In genomic region chr15:27246302-27246701, GRCm38 (mm10) we compare ENCODE assay signal across 12 mouse cellular contexts.
DNase-seq lines count a peak whose midpoint lies in the region; ATAC-seq lines count a peak whose summit lies in the region.
"Had no signal": no experiment of that assay in that cellular context is flagged by ENCODE, and none has a peak within 500 bp of the region (broad histone marks: within the 10 kb centered on the region; RNA-seq: fewer than 3 reads in every experiment).

No protein-coding gene starts in this region.

- no peaks in the 10 kb centered on the region for H3K36me3 ChIP-seq in embryonic facial prominence, embryonic 10.5 days (replicated peaks)
- H3K36me3 ChIP-seq: limb, embryonic 12.5 days; midbrain, embryonic 13.5 days had no signal

- peak; percentile 26 for DNase-seq in gastrocnemius, postnatal 25 days
- DNase-seq in gastrocnemius, postnatal 10 days, result no peak
- DNase-seq in fibroblast of lung, adult 2 months (ENCODE audit: low read depth), result peak; percentile 31
- DNase-seq in heart, postnatal 36 days, result peak; percentile 7 to 21
- DNase-seq in lung, postnatal 10 days, result peak; percentile 66
- no peak for DNase-seq in embryonic facial prominence, embryonic 10.5 days (ENCODE audit: low spot score)

- no peak for ATAC-seq in megakaryocyte progenitor cell, adult 5-6 weeks (replicated peaks; ENCODE audit: poor library complexity)
- ATAC-seq in megakaryocyte, adult 5-6 weeks (ENCODE audit: poor library complexity, severe bottlenecking), result no peak
- ATAC-seq: midbrain, embryonic 13.5 days; Patski had no signal

- H3K4me3 ChIP-seq in embryonic facial prominence, embryonic 10.5 days, result no peak overlapping the region
- H3K4me3 ChIP-seq: heart, adult 2 months; limb, embryonic 12.5 days; midbrain, embryonic 13.5 days had no signal

- H3K27me3 ChIP-seq in embryonic facial prominence, embryonic 10.5 days (replicated peaks; ENCODE audit: low read depth, poor library complexity, severe bottlenecking), result no peaks in the 10 kb centered on the region
- H3K27me3 ChIP-seq: limb, embryonic 12.5 days; midbrain, embryonic 13.5 days had no signal

- WGBS in embryonic facial prominence, embryonic 10.5 days, result 75% methylated on average over 3 of the region's 3 CpGs

- no peaks in the 10 kb centered on the region for H3K9me3 ChIP-seq in embryonic facial prominence, embryonic 10.5 days
- H3K9me3 ChIP-seq: limb, embryonic 12.5 days; midbrain, embryonic 13.5 days had no signal

- intact Hi-C loops in heart, postnatal 36 days (cut with DNase I), result no loop called here

- no peaks in the 10 kb centered on the region for H3K4me1 ChIP-seq in embryonic facial prominence, embryonic 10.5 days
- H3K4me1 ChIP-seq: limb, embryonic 12.5 days; midbrain, embryonic 13.5 days had no signal

- H3K27ac ChIP-seq in embryonic facial prominence, embryonic 10.5 days (replicated peaks), result no peak overlapping the region
- H3K27ac ChIP-seq: heart, adult 2 months; limb, embryonic 12.5 days; midbrain, embryonic 13.5 days had no signal

Comparison
In these comparisons a context has a peak if more than half of its experiments do, and no peak if none do; other contexts are left out.
1. DNase-seq: peak in gastrocnemius, postnatal 25 days (single experiment), fibroblast of lung, adult 2 months (single experiment), heart, postnatal 36 days (2 of 2) and lung, postnatal 10 days (single experiment); none in gastrocnemius, postnatal 10 days (single experiment) and embryonic facial prominence, embryonic 10.5 days (single experiment).